Mouse (Mus musculus) gastrocnemius, postnatal 14 days (tissue): ENCODE data around the gene Gnl1. TPM values are rescaled to one million over a fixed set of nuclear protein-coding genes. Genes with fewer than 3 reads are reported as not detected.
"Not testable (repeated sequence)": the region's sequence is repeated elsewhere in the genome, so short reads cannot be mapped to it uniquely, and the experiment has no call there.

Source experiments
- DNase-seq: peaks from one replicate; pipeline ENCODE4 v3.0.0; 2021; ENCODE audit warnings: mixed read lengths
- intact Hi-C: fragments of 180-260 bp; cut with DNase I; formaldehyde crosslinking; loops from one replicate; pipeline ENCODE4 v1.15.1; 2025; ENCODE audit warnings: low total_unique reads
- total RNA-seq, 2 experiments: library from RNA; stranded (reverse); gene quantifications; 2 replicates each; pipeline ENCODE4 v1.2.3; 2021

Gene Gnl1
- total RNA-seq, 2 experiments from 2014 or later: 16.3 to 19.0 TPM

DNA sequence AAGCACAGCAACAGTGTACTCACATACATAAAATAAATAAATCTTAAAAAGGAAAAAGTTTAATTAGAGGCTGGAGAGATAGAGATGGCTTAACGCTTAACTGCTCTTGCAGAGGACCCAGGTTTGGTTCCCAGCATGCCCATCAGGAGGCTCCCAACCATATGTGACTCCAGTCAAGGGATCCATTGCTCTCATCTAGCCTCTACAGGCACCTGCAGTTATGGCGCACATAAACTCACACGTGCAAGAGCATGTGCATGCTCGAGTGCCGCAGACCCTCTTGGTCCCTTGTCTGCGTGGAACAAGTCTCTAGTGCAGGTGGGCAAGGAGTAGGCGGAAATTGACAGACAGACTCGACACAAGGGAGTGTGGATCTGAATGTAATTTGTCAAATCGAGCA lies 42.4 kb downstream of the Gnl1 start:
- intact Hi-C loops: no loop called here
- no peak for DNase-seq

DNA sequence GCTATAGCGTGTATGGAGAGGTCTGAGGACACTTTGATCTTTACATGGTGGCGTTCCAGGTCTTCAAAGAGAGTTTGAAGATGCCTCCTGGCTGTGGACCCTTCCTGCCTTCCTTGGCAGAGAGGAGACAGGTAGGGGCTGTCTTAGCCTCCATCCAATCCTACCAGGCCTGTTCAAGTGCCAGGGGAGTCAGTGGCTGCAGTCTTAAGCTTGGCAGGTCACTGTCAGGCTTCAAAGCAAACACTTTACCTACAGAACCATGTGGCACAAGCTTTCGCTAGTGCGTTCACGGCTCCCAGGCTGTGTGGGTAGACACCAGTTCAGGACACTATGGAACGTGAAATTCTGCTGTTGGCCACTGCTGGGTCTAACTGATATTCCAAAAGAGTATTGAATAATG lies 43.3 kb downstream of the Gnl1 start:
- intact Hi-C loops: no loop called here
- no peak for DNase-seq

DNA sequence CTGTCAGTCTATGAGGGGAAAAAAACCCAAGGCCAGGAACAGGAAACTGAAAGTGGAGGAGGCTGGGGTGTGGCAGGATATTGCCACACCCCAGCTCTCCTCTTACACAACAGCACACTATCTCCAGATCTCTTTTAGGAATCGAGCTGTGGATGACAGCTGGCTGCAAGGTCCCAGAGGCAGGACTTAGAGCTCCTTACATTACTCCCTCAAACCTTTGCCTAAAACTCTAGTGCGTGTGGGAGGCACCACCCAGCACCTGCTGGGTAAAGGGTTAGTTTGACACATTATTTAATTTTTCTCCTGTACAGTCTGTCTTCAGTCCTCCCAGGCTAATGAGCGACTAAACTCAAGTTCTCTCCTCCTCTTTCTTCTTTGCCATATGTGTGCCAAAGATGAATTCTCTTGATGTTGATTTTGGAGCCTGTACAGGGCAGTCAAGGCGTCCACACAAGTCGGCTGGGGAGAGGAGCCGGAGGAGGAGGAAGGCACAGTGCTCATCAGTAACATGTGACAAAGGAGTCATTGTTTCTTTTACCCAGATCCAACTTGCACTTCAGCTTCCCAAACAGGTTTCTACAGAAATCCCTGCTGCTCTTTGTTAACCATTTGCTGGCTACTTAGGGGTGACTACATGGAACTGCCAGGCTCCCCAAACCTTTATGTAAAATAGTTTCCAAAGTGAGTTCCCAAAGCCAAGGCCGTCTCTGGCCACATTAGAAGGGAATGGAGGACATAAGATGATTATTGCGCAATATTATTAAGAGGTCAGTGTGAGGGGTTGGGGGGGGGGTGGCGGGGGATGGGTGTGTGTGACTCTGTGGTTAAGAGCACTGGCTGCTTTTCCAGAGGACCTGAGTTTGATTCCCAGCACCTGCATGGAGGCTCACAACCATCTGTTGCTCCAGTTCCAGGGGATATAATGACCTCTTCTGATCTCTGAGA lies 44.3 kb downstream of the Gnl1 start:
- DNase-seq: no peak
- intact Hi-C loops: no loop called here

DNA sequence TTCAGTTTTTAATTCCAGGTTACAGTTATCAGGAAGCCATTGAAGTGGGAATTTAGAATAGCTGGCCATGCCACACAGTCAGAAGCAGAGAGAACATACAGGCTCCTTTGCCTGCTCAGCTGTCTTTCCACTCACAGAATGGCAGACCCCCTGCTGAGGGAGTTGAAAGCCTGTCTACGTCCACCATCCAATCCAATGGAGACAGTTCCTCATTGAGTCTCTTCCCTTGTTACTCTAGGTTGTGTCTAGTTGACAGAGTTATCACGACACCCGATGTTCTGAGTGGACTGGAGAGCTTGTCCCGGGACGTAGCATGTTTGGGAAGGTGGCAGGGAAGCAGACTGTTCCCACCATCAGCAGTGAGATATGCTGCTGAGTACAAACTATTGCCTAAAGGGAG lies 45.5 kb downstream of the Gnl1 start:
- intact Hi-C loops: no loop called here
- DNase-seq: no peak

DNA sequence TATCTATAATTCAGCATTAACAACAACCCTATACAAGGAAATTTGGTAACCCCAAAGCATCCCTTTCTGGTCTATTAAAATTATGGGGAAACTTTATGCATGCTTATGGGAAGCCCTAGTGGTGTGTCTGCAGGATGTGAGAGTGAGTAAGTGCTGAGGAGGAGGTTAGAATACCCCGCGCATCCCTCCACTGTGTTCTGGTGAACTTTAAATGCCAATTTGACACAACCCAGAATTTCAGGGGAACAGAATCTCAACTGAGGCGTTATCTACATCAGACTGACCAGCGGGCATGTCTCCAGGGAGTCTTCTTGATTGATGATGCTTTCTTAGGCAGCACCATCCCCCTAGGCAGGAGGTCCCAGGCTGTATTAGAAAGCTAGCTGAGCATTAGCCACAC lies 46.2 kb downstream of the Gnl1 start:
- intact Hi-C loops: no loop called here
- DNase-seq: no peak

DNA sequence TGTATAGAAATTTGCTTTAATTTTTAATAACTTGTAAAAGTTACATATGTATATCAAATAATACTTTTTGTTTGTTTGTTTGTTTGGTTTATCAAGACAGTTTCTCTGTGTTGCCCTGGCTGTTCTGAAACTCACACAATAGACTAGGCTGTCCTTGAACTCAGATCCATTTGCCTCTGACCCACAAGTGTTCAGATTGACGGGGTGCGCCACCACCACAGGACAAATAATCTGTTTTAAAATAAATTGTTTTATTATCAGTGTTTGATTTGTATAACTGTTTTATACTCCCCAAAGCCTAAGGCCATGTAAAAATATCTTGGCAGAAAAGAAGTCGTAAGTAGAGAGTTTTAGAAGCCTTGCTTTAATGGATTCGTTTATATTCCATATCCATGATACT lies 48.0 kb downstream of the Gnl1 start:
- no peak for DNase-seq
- intact Hi-C loops: no loop called here

DNA sequence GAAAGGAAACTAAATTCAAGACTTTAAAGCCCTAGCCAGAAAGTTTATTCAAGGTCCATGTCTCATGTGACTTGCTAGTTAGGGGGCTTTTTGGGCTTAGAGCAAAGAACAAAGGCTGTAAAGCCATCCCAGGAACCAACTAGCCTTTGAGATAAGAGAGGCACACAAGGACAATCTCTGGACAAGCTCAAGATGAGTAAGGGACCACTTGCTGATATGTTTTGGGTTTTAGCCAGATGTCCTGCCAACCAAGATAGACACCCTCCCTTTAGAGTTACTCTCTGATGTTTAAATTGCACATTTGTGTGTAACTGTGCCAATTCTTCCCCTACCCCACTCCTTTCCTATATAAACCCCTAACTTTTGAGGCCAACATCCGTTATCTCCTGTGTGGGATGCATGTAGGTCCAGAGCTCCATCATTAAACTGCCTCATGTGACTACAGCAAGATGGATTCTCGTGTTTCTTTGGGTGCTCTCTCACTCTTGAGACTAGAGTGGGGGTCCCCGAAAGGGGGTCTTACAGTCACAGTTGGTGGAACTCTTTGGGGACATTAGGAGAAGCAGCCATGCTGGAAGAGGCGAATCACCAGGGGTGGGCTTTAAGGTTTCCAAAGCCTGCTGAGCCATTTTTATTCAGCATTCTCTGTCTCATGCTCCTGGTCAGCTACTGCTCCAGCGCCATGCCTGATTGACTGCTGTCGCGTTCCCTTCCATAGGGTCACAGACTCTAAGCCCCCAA lies 49.4 kb downstream of the Gnl1 start:
- DNase-seq: no peak
- intact Hi-C loops: no loop called here

DNA sequence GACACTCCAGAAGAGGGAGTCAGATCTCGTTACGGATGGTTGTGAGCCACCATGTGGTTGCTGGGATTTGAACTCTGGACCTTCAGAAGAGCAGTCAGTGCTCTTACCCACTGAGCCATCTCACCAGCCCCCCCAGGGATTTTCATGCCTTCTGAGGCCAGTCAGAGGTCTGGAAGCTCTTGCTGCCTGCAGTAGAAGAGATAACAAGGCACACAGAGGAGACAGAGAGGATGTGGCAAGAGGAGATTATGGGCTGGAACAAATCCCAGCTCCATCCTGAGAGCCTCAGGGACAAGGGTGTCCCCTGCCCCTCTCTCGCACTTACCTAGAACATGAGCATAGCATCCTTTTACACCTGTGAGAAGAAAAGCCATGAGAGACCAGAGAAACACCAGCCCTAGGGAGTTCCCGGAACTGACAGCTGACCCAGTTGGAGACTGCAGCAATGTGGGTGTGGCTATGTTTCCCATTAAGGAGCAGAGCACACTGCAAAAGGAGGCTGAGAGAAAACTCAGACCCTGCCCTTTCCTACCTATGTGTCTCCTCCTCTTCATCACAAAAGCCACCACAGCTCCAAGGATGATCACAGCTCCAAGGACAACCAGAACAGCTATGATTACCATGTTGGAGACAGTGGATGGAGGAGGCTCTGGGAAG lies 50.5 kb downstream of the Gnl1 start:
- DNase-seq, intact Hi-C loops: not testable (repeated sequence)

DNA sequence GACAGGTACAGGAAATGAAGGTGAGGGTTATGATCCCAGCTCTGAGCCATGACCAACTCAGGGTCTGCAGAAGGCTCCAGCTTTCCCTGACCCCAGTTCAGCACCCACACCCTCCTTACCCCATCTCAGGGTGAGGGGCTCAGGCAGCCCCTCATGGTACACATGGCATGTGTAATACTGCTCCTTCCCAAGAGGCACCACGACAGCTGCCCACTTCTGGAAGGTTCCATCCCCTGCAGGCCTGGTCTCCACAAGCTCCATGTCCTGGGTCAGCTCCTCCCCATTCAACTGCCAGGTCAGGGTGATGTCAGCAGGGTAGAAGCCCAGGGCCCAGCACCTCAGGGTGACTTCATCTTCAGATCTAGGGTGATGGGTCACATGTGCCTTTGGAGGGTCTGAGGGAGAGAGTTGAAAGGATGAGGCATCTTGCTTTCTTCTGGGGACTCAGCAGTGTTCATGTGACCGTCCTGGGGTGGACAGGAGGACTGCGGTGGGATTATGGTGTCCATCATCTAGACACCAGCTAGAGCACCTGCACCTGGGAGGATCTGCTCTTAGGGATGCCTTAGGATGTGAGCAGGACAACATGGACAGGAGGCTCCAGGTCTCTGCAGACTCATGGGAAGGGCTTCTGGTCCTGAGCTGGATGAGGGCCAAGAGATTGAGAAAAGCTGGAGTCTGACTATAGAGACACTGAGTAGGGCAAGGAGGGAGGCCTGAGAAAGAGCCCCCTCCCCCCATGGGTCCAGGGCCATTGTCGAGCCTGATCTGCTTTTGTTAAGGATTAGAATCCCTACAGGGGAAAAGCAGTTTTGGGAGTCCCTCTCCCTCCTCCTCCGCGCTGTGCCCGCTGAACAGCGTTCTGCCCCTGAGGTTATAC lies 51.3 kb downstream of the Gnl1 start:
- DNase-seq, intact Hi-C loops: not testable (repeated sequence)

DNA sequence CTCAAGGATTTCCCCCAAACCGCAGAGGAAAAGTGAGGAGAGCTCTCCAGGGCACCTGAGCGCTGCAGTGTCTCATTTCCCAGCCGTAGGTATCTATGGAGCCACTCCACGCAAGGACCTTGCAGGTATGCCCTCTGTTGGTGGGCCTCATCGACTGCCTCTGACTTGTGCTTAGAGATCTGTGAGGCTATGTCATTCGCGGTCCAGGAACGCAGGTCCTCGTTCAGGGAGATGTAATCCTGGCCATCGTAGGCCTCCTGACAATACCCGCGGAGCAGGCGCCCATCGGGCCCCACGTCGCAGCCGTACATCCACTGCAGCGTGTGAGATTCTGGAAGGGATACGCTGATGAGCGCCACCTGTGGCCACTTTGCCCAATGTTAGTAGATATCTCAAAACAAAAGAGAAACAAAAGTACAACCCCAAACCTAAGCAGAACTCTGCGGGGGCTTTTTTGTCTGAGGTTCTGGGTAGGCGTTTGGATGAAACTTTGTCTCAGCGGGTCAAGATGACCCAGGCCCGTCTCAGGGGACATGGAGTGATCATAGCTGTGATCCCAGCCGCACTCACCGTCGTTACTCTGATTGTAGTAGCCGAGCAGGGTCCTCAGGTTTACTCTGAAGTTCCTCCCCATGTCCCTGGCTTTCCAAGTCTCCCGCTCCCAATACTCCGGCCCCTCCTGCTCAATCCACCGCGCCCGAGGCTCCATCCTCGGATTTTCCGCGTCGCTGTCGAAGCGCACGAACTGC lies 52.1 kb downstream of the Gnl1 start:
- DNase-seq, intact Hi-C loops: not testable (repeated sequence)

DNA sequence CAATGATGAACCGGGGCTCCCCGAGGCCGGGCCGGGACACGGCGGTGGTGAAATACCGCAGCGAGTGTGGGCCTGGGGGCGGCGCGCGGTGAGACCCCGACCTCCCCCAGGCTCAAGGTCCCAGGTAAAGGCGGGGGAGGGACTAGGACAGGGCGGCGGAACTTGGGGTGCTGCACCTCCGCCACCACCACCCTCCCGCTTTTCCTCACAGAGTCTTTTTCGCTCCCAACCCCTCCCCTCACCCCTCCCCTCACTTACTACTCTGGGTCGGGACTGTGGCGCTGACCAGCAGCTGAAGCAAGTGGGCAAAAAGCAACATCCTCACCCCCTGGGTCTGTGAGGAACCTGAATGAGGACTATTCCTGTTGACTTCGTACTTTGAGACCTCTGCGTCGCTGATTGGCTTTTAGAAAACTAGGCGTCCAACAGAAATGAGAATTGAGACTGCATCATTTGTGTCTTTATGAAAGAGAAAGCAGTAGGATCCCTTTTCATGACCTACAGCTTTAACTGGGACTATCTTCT lies 52.8 kb downstream of the Gnl1 start, which contains the start of gene H2-T23:
Gene H2-T23, minus strand, starts transcription at position 505 of the 525 bp plus-strand sequence.
- peak; percentile 22 for DNase-seq
- intact Hi-C loops: not testable (repeated sequence)

DNA sequence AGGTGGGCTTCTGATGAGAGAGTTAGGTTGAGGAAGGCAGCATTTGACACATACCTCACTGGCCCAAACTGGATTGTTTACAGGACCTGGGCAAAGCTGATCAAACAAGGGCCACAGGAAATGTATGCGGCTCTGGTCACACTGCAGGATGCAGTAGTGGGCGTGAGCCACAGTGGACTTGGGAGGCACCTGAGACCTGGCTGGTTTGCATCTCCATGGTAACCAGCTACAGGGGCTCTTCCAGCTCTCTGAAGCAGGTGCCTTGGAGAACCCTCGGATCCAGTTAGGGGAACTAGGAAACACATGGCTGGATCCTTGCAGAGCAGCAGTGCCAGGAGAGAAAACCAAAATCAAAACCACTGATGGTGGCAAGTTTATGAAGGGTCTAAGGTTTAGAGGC lies 54.9 kb downstream of the Gnl1 start:
- intact Hi-C loops: loop anchor here (2.0 kb wide), 1 partner anchor 38 kb away; no protein-coding TSS in a partner anchor
- DNase-seq: not testable (repeated sequence)

DNA sequence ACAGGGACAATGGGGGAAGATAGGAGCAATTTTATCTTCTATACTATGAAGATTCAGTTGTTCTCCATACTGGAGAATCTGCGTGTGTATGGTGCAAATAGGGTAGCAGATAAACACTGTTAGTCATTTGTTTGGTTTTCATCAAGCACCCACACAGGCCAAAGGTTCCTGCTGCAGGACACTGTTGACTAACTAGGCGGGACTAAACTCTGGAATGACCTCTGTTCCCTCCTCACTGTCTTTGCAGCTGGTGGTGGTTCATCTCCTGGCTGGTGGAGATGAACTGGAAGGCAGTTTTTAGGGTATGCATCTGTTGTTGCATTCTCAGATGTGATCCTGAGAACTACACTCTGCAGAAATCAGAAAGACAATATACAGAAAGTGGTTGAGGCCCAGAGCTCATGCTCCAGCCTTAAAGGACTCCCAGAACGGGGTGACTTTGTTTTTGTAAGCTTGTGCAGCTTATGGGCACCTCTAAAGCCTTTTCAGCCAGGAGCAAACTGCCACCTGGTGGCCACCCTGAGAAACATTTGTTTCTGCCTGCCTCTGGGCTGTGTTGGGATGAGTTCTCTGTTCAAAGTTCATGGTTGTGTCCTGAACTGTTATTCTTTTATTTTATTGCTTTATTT lies 55.5 kb downstream of the Gnl1 start:
- intact Hi-C loops: loop anchor here (2.0 kb wide), 1 partner anchor 38 kb away; no protein-coding TSS in a partner anchor
- peak; percentile 46 for DNase-seq

DNA sequence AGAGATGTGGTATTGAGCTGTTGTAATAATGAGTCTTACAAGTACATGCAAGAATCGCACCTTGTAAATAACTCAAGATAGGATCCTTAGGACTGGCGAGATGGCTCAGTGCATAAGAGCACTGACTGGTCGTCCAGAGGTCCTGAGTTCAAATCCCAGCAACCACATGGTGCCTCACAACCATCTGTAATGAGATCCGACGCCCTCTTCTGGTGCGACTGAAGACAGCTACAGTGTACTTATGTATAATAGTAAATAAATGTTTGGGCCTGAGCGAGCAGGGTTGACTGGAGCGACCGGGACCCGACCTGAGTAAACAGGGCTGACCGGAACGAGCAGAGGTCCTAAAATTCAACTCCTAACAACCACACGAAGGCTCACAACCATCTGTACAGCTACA lies 56.5 kb downstream of the Gnl1 start:
- intact Hi-C loops, DNase-seq: not testable (repeated sequence)
